Comparison of ENCODE assay signal across 8 mouse cellular contexts in the genomic region with DNA sequence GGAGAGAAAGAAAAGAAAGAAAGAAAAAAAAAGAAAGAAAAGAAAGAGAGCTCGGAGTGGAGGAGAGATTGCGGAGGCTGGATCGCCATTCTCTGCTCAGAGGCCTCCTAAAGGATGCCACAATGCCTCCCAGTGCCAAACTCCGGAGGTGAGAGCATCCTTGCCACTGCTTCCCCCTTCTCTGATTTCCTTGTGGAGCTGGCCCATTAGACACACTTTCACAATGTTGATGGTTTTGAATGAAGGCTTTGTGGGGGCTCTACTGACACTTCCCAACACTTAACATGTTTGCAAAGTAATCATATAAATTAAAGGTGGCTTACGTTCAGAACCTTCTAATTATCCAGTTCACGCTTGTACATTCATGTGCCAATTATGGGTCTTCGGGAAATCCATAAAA.
A peak's percentile ranks its signal among the peaks of the same experiment; 100 is the strongest.
DNase-seq lines count a peak whose midpoint lies in the region; ATAC-seq and TF ChIP-seq lines count a peak whose summit lies in the region.

No protein-coding gene starts in this region.

- peak overlapping the region; percentile 96 for H3K4me2 ChIP-seq in lung, embryonic 15.5 days
- H3K4me2 ChIP-seq in limb, embryonic 12.5 days, result peak overlapping the region; percentile 94
- H3K4me2 ChIP-seq in stomach, embryonic 15.5 days, result peak overlapping the region; percentile 98

- no peaks in the 10 kb centered on the region for H3K9me3 ChIP-seq in lung, embryonic 15.5 days
- no peaks in the 10 kb centered on the region for H3K9me3 ChIP-seq in limb, embryonic 12.5 days
- no peaks in the 10 kb centered on the region for H3K9me3 ChIP-seq in stomach, embryonic 15.5 days

- H3K4me3 ChIP-seq in lung, embryonic 15.5 days, result peak overlapping the region; percentile 59
- no peak overlapping the region for H3K4me3 ChIP-seq in lung, adult 2 months (replicated peaks; ENCODE audit: extremely low read depth, low read depth, low read length)
- peak overlapping the region; percentile 69 for H3K4me3 ChIP-seq in limb, embryonic 12.5 days (replicated peaks)
- H3K4me3 ChIP-seq in stomach, embryonic 15.5 days (replicated peaks), result peak overlapping the region; percentile 65

- H3K9ac ChIP-seq in lung, embryonic 15.5 days, result no peak overlapping the region
- no peak overlapping the region; the same call in 1 of the 2 replicates for H3K9ac ChIP-seq in limb, embryonic 12.5 days (replicated peaks)
- H3K9ac ChIP-seq in stomach, embryonic 15.5 days, result no peak overlapping the region

- peaks cover 78% of the 10 kb centered on the region for H3K27me3 ChIP-seq in lung, embryonic 15.5 days
- H3K27me3 ChIP-seq in limb, embryonic 12.5 days, result peaks cover 70% of the 10 kb centered on the region
- peaks cover 48% of the 10 kb centered on the region for H3K27me3 ChIP-seq in stomach, embryonic 15.5 days (replicated peaks)

- peak; percentile 31 for DNase-seq in cerebellum, adult 11 months
- DNase-seq in cerebellum, adult 18-20 months, result no peak
- no peak for DNase-seq in lung, adult 2 months
- no peak for DNase-seq in left cerebral cortex, adult 8-10 months (ENCODE audit: low spot score in 2 of 2)
- no peak for DNase-seq in left cerebral cortex, adult 11 months (ENCODE audit: low spot score)

- no peak for TF ChIP-seq CTCF in lung, adult 2 months (IDR thresholded peaks at IDR 0.05; ENCODE audit: insufficient read depth, low read length)

- H3K27ac ChIP-seq in lung, embryonic 15.5 days, result no peak overlapping the region
- H3K27ac ChIP-seq in limb, embryonic 12.5 days, result no peak overlapping the region
- no peak overlapping the region for H3K27ac ChIP-seq in stomach, embryonic 15.5 days

- 11% methylated on average over 7 of the region's 7 CpGs for WGBS in lung, embryonic 15.5 days
- 12% methylated on average over 7 of the region's 7 CpGs for WGBS in lung, adult 2 months
- 8% methylated on average over 7 of the region's 7 CpGs for WGBS in limb, embryonic 12.5 days
- WGBS in stomach, embryonic 15.5 days, result 14% methylated on average over 7 of the region's 7 CpGs

- no peak for ATAC-seq in lung, embryonic 15.5 days (ENCODE audit: borderline replicate concordance, extremely low read depth, low FRiP score, low TSS enrichment)
- no peak for ATAC-seq in limb, embryonic 12.5 days (ENCODE audit: insufficient number of reproducible peaks, insufficient read depth, low FRiP score, low TSS enrichment, low read depth)
- no peak for ATAC-seq in stomach, embryonic 15.5 days (ENCODE audit: insufficient read depth, low FRiP score, low read depth)

- TF ChIP-seq POLR2A in lung, adult 2 months (IDR thresholded peaks at IDR 0.05; ENCODE audit: borderline replicate concordance, extremely low read depth, low read depth, low read length), result no peak

- H3K36me3 ChIP-seq in lung, embryonic 15.5 days, result no peaks in the 10 kb centered on the region
- H3K36me3 ChIP-seq in limb, embryonic 12.5 days, result no peaks in the 10 kb centered on the region
- no peaks in the 10 kb centered on the region for H3K36me3 ChIP-seq in stomach, embryonic 15.5 days

- H3K4me1 ChIP-seq in lung, embryonic 15.5 days, result peaks cover 16% of the 10 kb centered on the region
- H3K4me1 ChIP-seq in lung, adult 2 months (ENCODE audit: control insufficient read depth, insufficient read depth, low read length), result no peaks in the 10 kb centered on the region; the same call in 1 of the 2 replicates
- H3K4me1 ChIP-seq in limb, embryonic 12.5 days (replicated peaks), result peaks cover 23% of the 10 kb centered on the region
- H3K4me1 ChIP-seq in stomach, embryonic 15.5 days, result peaks cover 13% of the 10 kb centered on the region
